Mouse (Mus musculus): ENCODE measurements around the gene Myo1d.

GRCm38 (mm10) chr11:80784294-80784743 lies 4.5 kb upstream of the Myo1d start:
- TF ChIP-seq CTCF (IDR thresholded peaks at IDR 0.05; ENCODE audit: insufficient read depth, low read depth, low read length) = no peak
- no peak for TF ChIP-seq POLR2A (IDR thresholded peaks at IDR 0.05; ENCODE audit: insufficient read depth, low read depth, low read length)
